Mouse (Mus musculus) right cerebral cortex, adult 2 months (tissue): Measurements from ENCODE around the gene Ffar2.
"Not testable (repeated sequence)": the region's sequence is repeated elsewhere in the genome, so short reads cannot be mapped to it uniquely, and the experiment has no call there.

Source experiments
- DNase-seq, 2 experiments: peaks; one replicate each; pipeline ENCODE4 v3.0.0; 2021 to 2022; ENCODE audit warnings: low spot score in 2 of 2

Gene Ffar2

DNA sequence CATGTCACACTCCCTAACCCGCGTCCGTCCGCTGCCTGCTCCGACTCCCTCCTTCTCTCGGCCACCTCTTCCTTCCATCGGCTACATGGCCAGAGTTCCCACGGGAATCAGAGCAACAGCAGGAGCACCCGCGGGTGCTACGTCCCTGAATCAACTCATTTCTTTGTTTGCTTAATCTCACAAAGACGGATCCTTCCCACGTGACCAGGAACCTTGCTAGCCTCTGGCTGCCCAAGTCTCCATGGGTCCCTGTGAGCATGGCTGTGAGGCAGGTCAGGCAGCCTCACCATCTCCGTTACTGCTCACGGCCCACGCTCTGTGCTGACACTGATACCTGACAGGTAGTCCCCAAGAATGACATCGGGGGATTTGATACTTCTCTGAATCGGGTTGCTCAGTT is at the start of gene Ffar2:
Ffar2 (minus strand) TSS at position 101 of the 400 bp plus-strand sequence.
- no peak for DNase-seq

DNA sequence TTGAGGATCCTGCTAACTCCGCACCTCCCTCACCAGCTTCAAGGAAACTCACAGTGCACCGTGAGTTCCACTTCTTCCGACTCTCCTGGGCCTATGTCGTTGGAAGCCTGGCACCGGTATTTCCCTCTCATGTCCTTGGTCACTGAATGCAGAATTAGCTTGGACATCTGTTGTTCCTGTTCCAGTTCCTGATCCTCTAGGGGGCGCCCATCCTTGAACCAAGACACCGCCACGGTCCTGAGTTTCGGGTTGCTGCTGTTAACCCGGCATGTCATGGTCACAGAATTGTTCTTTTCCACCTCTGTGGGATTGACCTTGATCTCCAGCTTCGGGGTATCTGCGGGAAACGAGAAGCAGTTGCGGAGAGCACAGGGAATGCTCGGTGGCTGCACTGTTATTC is 49.5 kb upstream of the Ffar2 start:
- DNase-seq: peak; percentile 68 to 73

DNA sequence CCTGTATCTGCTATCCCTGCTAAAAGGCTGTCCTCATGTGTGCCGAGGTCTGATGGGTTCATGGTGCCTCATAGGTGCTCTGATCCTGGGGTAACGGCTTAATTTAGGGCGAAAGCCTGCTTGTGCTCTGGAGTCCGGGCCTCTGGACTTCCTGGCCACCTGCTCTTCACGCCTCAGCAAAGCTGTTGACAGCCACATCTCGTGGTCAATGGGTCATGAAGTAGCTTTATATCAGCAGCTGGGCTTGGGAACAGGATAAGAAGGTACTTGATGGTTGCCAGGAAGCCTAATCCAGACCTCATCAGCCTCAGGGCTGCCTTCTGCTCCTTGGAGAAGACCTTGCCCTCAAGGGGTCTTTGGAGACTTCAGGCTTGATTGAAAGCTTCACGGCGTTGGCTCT is 39.8 kb upstream of the Ffar2 start:
- no peak for DNase-seq

DNA sequence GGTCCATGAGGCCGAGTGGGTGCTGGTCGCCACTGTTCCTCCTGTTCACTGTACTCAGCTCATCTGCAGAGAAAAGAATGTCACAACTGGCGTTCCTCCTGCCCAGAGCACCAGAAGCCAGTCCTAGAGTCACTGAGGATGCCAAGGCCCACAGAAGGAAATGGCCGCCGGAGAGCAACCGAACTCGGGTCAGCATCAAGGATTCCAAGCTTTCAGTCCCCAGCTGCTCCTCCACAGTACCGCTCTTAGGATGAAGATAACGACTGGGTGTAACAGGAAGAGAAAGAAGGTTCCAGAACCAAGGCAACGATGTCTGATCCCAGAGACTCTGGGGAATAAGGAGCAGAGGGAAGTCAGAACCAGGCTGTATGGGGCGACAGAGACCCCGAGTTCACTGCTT is 37.9 kb upstream of the Ffar2 start, which contains the start of gene Ffar1:
Ffar1 (minus strand) TSS at position 101 of the 400 bp plus-strand sequence.
- no peak for DNase-seq

DNA sequence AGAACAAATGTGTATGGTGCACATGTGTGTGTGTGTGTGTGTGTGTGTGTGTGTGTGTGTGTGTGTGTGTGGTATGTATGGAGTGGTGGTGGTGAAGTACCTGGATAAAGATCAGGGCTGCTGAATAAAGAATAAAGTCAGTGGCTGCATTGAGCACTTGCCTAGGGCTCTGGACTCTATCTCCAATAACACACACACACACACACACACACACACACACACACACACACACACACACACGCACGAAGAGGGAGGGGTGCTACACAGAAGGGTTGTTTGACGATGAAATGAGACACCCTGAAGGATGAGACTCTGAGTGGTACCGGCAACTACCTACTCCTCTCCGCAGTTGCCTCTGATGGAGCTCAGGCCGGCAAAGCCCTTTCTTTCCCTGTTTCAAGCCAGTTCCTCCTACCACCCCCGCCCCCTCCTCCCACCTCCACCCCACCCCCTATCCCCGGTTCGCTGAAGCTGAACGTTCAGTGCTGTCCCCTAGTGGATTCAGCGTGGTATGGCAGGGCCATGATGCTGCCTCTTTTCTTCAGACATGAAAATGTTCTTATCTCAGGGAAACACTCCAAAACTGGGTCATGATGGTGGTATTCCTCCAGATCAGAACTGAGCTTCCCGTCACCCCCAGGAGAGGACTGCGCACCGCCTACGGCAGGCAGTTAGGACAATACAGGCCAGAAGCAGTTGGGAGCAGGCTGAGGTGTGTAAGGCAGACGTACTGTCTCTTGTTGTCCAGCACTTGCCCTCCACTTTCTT is 36.2 kb upstream of the Ffar2 start:
- peak; percentile 58 to 65 for DNase-seq

- peak; percentile 83 to 84 for DNase-seq
Observed at GRCm38 (mm10) chr7:30859290-30859634, 35.7 kb upstream of the Ffar2 start.

DNA sequence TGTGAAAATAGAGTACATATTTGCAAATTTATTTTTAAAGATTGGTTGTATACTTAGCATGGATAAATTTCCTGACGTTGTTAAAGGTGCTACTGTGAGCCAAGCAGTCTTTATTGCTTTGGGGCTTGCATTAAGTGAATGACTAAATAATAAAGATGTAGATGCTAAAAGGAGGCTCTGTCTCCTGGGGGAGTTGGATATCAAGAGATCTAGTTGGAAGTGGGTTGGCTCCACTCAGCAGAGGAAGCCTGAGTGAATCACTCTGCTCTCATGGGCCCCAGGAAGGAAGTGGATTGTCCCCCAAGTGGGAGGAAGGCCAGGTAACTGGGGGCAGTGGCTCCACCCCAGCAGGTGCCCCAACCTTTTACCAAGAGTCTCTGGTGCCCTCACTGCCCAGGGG is 34.2 kb upstream of the Ffar2 start:
- DNase-seq: no peak

- no peak for DNase-seq
Observed at GRCm38 (mm10) chr7:30856078-30856477, 32.5 kb upstream of the Ffar2 start, which contains the start of gene Ffar3. Gene Ffar3 (minus strand): TSS chr7:30856178.

GRCm38 (mm10) chr7:30851421-30851820 is 27.8 kb upstream of the Ffar2 start:
- no peak for DNase-seq

DNA sequence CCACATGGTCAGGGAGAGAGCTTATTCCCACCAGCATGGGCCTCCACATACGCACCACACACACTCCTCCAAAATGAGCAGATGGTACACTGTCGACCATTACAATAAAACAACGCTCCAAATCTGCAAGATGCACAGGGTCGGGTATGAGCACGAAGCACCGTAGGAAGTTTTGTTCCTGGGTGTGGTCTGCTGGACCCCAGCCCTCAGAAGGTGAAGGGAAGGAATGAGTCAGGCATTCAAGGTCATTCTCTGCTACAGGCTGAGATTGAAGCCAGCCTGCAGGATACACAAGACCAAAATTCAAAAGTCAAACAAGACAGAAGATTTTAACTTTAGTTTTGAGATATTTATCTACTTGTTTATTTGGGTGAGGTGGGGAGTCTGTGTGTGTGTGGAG is 24.4 kb upstream of the Ffar2 start:
- no peak for DNase-seq

DNA sequence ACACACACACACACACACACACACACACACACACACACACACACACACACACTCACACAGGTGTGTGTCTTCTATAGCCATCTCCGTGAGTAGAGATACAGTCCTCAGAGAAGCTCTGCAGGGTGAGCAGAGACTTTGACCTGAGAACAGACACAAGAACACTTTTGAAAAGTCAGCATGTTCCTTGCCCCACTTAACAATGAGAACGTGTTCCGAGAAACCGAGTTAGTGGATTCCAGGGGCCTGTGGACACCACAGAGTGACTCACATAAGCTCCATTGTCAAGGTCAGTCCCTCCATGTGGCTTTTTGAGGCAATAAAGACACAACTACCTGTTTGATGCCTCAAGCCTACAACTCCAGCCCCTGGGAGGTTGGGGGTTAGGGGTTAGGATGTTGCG is 23.8 kb upstream of the Ffar2 start:
- DNase-seq: no peak

GRCm38 (mm10) chr7:30846505-30847053 is 23.0 kb upstream of the Ffar2 start:
- no peak for DNase-seq

DNA sequence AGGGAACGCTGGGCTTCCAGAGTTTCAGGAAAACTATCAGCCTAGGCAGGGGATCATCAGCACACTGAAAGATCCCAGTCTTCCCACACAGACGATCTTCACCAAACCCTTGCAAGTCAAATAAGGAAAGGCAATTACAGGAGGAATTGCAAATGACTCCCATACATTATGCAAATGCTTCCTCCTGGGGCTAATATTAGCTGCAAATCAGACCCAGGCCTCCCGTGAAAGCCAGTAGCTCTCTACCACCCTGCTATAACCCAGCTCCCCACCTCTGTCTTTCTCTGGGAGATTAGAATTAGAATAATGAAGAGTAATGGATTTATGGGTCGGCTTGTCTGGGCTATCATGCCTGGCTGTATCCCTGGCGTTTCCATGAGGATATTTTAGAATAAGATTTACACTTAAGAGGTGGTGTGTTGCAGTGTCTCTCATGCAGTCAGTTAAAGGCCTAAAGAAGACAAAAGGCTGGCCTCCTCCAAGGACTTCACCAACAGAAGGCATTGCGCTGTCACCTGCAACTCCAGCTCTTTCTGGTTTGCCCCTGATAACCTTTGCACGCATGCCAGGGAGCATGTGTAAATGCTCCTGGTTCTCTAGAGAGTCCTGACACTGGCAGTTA is 21.2 kb upstream of the Ffar2 start:
- DNase-seq: no peak

DNA sequence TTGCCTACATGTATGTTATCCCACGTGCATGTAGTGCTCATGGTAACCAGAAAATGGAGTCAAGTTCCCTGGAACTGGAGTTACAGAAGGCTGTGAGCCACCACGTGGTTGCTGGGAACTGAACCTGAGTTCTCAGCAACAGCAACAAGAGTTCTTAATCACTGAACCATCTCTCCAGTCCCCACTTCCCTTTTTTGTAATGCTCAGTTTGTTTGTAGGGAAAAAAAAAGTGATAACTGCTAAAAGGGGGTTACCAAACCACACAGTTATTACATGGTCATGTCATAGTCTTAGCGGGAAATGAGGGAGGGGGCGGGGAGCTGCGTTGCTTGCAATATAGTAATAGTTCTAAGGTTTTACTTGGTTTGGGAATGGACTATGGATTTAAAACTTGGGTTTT is 18.5 kb upstream of the Ffar2 start:
- no peak for DNase-seq

- DNase-seq: no peak
Observed at GRCm38 (mm10) chr7:30841379-30841778, 17.8 kb upstream of the Ffar2 start.

GRCm38 (mm10) chr7:30840306-30840705 is 16.7 kb upstream of the Ffar2 start:
- DNase-seq: no peak

GRCm38 (mm10) chr7:30837277-30837676 is 13.7 kb upstream of the Ffar2 start:
- DNase-seq: no peak

DNA sequence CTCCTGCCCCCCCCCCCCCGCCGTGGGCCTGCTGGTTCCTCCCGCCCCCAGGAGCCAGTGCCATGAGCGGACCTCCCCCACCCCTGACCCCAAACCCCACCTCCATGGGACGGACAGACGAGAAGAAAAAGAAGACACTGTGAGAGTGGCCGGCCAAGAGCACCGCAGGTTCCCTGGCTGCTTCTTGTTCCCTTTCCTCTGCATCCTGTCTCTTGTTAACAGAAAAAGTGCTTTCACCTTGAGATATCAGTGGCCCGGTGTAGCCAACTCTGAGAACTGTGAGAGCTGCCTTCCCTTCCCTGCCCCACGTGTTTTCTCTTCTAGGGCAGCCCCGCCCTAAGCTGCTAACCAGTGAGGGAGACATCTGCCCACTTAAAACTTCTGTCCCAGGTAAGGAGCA is 9.1 kb upstream of the Ffar2 start:
- DNase-seq: not testable (repeated sequence)

GRCm38 (mm10) chr7:30832261-30832660 is 8.7 kb upstream of the Ffar2 start:
- DNase-seq: no peak

GRCm38 (mm10) chr7:30829428-30829827 is 5.9 kb upstream of the Ffar2 start:
- no peak for DNase-seq

DNA sequence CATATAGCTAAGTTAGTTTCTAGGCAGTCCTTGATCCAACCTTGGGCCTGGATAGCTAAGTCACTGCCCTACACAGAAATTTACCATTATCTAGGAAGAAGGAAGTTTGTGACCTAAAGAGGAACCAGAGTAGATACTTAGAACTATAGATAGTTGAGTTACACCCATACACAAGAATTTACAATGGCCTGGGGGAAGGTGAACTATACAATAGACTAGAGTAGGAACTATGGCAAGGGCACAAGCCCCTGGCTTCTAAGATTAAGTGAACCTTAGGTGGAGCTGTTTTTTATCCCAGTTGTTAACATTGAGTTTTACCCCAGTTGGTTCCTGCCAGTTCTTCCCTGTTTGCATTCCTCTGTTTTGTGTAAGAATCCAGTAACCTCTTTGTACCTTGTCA is 5.3 kb upstream of the Ffar2 start:
- DNase-seq: not testable (repeated sequence)

DNA sequence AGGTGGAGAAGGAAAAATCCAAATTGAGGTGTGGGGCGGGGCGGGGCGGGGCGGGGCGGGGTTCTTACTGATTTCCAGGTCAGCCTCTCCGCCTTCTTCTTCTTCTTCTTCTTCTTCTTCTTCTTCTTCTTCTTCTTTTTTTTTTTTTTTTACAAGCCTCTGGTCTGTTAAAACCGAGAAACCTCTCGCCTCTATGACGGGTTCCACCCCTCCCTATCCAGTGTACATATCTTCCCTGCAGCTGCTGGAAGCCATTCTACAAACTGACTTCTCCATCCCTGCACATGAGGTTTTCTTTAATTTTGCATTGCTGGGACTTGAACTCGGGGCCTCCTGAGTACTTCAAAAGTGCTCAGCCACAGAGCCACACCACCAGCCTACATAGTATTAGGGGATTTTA is 3.1 kb upstream of the Ffar2 start:
- no peak for DNase-seq

- no peak for DNase-seq
Observed at GRCm38 (mm10) chr7:30824306-30824705, 731 bp upstream of the Ffar2 start.
